Mouse (Mus musculus): ENCODE data around the gene Maml3.

DNA sequence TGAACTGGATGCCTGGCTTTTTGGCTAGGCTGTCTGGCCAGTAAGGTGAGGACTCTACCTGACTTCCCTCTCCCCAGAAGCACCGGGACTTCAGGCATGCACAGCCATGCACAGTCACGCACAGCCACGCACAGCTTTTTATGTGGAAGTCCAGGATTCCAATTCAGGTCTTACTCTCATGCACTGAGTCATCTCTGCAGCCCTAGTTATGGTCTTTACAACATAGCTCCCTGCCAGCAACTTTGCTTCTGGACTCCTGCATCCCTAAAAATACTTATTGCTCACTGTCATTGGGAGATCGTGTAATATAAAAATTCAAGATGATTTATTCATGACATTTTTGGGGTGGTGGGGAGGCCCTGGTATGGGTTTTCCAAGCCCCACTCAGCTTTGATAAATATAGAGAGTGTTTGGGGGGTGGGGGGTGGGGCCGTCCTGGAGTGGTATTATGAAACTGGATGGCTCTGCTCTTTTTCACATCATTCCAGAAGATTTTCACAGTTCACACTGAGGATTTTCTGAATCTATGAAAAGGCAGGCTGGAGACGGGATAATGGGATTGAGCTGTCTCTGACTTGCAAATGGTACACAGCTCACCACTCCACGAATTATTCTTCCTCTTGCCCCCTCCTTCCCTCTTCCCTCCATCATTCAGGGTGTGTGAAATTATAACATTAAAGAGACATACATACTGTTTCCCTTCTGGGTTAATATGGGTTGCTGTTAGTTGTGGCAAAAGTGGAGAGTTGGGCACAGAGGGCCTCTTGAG lies 288.2 kb downstream of the Maml3 start:
- TF ChIP-seq EP300 (optimal IDR thresholded peaks at IDR 0.05) (no peak), CTCF (IDR thresholded peaks at IDR 0.05; ENCODE audit: low read depth) (no peak)

Measured in stomach, postnatal 0 days (tissue).